Mouse (Mus musculus): ENCODE measurements around the gene Ugcg.

The Ugcg gene

DNA sequence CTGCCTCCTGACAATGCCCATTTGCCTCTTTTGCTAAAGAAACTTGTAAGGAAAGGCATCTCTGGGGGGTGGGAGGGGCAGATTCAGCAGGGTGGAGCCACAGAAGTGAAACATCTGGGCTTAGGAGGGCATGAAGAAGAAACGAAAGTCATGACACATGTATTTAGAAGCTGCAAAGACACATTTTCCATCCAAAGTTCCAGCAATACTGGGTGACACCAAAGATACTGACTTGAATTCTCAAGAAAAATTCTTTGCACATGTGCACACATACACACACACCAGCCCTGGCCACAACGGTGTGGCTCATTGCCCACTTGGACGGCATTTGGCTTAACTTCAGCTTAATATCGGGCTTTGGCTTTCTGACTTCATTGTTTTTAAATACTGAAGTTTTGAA lies 35.8 kb downstream of the Ugcg start:
- in situ Hi-C loops (cut with MboI, MseI), result no loop called here

DNA sequence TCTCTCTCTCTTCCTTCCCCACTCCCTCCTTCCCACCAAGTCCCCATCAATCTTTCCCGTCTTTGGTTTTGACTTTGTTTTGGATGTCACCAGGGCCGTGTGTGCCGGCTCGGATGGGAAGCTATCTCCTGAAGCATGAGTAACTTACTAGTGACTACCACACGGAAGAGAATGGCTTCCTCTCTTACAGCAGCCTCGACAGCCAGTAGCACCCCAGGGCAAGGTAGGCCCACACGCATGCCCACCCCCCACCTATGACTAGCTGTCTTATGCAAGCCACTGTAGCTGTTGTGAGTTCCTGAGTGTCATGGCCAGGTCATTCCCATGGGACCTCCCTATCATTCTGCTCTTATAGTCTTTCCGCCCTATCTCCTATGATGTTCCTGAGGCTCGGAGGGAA lies 38.0 kb downstream of the Ugcg start:
- in situ Hi-C loops (cut with MboI, MseI), result no loop called here

DNA sequence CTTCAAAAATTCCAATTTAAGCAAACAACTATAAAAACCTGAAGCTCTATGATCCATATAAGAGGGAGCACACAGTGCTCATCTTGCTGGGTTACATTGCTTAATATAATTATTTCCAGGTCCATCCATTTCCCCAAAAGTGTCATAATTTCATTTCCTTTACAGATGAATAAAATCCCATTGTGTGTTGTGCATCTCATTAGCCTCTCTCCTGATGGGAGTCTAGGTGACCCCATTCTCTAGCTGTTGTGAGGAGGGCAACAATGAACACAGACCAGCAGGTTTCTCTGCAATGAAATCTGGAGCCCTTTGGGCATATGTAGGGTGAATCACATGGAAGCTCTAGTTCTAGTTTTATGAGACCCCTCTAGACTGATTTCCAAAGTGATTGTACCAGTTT lies 39.9 kb downstream of the Ugcg start:
- in situ Hi-C loops (cut with MboI, MseI), result no loop called here

DNA sequence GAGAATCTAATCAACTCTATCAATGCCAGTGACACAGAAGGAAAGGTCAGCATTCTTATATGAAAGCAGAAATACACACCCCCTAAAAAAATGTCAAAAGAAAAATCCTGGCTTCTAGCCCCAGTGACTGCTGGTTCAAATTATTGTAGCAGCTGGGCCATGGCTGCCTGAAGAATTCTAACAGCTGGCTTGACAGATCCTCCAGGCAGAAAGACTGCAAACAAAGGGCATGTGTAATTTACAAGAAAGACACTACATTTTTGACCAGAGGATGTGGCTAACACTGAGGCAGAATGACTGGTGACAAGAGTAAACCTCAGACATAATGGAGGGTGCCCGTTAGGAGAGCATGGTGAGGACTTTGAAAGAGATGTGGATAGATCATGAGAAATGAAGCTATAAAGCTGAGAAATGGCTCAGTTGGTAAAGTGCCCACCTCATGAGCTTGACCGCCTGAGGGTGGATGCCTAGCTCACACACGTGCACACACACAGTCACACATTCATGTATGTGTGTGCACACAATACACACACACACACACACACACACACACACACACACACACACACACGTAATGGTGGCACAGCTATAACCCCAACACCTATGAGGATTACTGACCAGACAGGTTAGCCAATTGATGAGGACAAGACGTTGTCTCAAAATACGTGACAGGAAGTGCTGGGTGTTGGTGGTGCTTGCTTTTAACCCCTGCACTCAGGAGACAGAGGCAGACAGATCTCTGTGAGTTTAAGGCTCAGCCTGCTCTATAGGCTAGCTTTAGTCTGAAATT lies 42.4 kb downstream of the Ugcg start:
- in situ Hi-C loops (cut with MboI, MseI), result no loop called here

DNA sequence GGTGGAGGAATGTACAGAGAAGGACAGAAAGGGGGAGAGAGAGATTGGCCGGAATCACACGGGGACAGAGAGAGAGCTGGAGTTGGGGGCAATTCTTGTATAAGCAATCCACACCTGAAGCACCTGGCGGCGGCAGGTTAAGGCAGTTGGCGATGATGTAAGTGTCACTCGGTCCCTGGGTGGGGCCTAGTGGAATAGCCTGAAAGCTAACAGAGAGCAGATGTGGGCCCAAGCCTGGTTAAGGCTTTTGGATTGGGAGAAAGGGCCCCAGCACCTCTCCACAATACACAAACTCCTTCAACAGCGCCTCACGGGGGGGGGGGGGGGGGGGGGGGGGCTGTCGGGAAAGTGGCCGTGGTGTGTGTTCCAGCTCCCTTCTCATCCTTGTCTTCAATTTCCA lies 45.0 kb downstream of the Ugcg start:
- in situ Hi-C loops (cut with MboI, MseI), result no loop called here

DNA sequence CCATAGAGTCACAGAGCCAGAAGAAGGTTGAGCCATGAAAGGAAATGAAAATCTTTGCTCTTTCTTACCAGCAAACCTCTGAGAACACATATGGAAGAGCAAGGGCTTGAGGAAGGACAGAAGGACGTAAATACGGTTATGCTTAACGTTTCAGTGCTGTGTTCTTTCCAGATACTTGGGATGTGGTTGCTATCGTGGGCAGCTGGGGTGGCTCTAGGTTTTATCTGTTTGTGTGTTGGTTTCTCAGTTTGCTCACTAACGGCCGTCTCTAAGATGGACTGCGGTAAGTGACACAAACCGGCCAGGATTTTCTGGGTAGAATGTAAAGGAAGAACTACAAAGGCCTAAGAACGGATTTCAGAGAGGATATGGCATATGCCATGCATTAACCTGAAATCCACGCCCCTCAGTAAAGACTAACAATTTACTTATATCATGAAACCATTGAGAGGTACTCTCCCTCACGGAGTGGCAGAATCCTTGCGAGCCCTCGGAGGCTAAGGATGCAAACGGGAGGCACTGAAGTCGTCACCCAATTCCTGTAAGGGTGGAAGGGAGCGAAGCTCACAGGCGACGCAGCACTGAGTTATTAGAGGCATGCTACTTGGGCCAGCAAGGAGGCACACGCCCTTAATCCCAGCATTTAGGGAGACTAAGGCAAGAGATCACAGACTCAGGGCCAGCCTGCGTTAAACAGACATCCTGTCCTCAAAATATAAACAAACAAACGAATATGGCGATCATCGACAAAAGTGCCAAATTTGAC lies 45.6 kb downstream of the Ugcg start:
- in situ Hi-C loops (cut with MboI, MseI), result no loop called here

DNA sequence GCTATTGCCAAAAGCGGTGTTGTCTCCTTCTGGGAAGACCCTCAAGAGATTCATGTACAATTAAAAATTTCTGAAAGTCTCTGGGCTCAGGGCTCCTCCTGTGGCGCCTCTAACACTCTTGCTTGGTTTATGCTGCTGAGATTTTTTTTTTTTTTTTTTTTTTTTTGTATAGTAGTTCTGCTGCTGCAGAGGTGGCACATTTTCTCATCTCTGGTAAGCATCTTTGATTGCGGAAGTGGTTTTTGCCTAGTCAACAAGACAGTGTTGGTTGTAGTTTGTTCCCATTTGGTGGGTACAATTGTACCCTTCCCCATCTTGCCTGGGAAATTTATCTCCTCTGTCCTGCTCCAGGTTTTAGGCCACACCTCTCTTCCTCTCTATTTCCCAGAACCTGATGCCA lies 47.3 kb downstream of the Ugcg start:
- in situ Hi-C loops (cut with MboI, MseI), result no loop called here

DNA sequence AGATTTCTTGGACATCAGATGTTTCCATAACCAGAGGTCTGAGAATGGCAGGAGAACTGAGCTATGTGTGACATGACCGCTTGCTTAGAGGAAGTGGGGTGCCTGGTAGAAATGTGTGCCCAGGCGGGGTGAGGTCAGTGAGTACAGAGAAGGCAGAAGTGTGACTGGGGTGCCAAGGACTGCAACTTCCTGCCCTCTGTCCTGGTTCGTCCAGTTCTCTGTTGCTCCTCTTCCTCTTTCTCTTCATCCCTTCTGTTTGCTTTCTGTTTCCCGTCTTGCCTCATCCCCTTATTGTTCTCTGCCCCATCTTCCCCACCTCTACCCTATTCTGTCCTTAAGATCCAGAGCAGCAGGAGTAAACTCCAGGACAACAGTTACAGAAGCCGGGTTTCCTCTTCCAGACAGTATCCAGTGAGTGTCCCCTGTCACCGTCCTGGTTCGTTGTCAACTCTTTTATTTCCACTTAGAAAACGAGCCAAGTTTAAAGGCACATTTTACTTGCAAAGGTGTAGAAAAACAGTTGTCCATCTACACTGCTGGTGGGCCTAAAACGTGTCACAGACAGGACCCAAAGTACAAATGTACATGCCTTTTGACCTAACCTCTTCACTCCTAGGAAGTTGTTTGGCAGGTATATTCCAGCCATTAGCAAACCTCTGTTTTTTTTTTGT lies 49.7 kb downstream of the Ugcg start:
- in situ Hi-C loops (cut with MboI, MseI), result no loop called here

DNA sequence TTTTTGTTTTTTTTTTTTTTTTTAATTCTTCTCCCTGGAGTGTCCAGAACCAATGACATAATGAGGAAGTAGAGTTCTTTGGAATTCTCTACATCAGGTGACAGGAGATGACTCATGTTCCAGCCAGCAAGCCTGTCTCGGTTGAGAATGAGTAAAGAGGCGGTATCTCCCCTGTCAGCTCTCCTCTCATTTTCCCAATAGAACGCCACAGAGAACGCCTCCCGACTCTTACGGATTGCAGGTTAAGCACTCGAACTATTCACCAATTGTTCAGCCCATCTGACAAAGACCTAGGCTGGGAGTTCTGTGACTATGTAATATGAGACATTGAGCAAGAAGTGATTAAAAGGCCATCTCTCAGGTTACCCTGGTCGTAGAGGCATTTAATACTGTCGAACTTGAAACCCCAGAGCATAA lies 50.3 kb downstream of the Ugcg start:
- in situ Hi-C loops (cut with MboI, MseI), result no loop called here

DNA sequence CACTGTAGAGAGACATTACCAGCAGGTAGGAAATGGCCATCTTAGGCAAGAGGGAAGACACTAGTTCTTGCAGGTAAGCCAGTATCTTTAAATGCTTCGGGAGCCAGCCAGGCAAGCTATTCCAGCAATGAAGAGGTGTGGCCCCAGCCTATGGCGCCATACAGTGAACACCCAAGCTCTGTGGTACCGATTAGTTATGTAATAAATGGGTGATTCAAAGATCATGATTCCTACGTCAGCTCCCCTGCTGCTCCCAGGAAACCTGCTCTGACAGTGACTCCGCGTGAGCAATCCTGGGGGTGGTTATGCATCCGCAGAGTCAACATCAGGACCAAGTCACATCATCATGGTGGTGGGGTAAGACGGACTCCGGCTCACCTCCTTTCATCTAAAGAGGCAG lies 51.1 kb downstream of the Ugcg start:
- in situ Hi-C loops (cut with MboI, MseI), result no loop called here

DNA sequence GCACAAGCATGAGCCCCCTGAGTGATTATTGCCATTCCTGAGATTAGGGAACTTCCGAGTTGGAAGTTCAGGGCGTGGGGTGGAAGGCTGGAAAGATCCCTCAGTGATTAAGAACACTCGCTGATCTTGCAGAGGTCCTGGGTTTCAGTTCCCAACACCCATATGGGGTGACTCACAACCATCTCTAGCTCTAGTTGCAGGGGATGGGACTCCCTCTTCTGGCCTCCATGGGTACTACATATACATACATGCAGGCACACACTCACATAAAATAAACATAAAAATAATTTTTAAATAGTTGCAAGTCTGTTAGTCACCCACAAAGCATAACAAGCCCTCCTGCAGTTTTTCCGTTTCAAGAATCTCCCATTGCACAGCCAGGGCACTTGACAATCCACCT lies 52.0 kb downstream of the Ugcg start:
- in situ Hi-C loops (cut with MboI, MseI), result no loop called here

DNA sequence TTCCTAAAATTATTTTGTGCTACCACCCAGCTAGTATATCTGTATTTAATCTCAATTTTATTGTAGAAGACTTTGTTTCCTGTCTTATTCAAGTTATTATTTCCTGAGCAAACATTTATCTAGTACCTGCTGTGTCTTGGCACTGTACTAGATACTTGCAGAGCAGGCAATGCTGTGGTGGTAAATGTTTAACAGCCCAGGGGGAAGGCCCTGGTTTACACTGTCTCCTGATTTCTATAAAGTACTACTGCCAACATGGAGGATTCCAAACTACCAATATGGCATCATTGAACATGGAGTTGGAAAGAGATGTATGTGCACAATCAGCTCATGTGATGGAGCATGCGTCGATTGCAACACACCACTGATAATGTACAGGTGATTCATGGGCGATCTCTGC lies 53.2 kb downstream of the Ugcg start:
- in situ Hi-C loops (cut with MboI, MseI), result no loop called here

DNA sequence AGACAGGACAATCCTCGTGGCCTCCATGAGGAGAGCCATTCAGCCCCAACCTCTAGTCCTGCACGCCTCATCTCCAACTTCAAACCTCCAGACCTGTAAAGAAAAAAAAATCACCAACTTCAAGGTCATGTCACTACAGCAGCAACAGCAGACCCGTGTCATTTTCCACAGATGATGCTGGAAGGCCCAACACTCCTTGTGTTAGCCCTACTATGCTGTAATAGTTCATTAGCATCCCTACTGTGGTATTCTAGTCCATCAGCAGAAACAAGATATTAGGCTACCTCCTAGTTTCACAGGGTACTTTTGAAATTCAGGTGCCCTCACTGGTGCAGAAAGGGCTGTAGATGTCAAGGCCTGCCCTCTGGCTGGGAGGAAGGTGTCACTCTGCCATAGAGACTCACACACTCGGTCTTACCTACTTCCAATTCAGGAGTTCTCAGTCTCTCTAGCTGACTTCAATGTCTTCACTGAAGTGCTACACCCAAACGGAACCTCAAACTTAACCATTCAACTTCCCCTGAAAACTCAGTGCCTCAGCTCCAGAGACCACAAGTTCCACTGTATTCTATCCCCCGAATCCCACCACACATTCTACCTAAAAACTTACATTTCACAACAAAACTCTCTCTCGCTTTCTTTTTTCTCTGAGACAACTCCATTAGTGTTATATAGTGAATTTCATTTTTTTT lies 54.9 kb downstream of the Ugcg start:
- in situ Hi-C loops (cut with MboI, MseI), result no loop called here

DNA sequence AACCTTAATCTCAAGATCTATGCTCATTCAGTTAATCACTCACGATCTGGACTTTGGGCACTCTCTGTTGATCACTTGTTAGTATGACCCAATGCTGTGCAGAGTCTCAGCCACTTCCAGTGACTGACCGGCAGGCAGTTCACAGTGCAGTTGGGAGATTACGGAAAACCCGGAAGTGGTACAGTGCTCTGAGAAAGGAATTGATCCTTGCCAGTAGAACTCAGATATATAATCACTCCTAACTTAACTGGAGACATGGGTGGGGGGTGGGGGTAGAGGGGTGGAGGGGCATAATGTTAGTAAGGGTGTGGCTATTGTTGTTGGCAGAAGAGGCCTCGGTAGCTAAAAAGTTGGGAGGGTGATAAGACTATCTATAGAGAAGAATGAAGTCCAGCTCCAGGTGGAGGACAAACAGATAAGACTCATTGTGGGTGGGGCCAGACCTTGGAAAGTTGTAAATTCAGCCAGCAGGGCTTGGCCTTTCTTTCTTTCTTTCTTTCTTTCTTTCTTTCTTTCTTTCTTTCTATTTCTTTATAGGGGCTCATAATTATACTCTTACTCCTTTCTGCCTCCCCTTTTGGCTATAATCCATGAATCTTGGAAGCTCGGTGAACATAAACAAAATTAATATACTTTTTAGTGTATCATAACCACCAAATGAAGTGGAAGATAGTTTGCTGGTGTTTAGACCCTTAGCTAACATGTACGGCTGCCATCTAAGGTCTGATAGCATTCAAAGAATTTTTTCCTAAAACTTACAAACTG lies 55.9 kb downstream of the Ugcg start:
- in situ Hi-C loops (cut with MboI, MseI), result no loop called here

DNA sequence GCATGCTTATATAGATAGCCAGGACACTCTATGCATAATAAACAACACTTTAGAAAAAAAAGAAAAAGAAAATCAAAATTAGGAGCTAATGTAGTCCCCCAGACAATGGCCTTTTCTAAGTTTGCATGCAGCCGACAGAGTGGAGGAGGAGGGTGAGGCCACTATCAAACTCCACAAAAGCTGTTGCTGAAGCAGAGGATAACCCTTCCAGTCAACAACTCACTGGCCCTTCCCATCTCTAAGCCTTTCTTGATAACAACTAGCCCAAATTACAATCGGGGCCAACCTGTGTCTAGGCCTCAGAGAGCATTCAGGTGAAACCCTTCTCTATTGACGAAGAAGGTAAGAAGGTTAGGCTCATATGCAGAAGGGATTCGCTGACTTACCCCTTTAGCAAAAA lies 56.7 kb downstream of the Ugcg start:
- in situ Hi-C loops (cut with MboI, MseI), result no loop called here

DNA sequence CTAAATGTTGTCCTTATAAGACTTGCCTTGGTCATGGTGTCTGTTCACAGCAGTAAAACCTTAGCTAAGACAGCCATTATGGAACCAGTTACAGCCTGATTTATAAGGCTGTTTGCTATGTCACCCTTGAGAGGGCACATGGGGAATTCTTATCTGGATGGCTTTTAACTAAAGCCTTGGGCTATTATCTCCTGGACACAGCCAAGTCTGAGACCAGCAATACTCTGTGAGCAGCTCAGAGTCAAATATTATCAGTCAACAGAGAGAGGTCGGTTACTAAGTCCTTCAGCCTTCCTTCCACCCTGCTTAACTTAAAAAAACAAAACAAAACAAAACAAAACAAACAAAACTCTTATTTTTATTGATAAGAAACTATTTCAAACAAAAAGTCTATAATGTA lies 58.5 kb downstream of the Ugcg start:
- in situ Hi-C loops (cut with MboI, MseI), result no loop called here

DNA sequence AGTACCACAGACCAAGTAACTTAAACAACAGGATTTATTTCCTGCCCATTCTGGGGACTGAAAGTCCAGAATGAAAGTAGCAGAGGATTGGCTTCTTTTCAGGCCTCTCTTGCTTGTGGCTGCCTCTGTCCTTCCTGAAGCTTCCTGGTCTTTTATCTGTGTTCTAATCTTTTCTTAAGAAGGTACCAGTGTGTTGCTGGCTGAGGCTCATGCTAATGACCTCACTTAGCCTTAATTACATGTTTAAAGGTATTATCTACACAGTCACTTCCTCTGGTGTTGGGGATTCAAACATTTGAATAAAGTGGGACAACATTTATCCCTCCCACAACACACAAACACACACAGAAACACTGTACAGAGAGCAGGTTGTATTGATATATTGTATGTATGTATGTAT lies 59.0 kb downstream of the Ugcg start:
- in situ Hi-C loops (cut with MboI, MseI), result no loop called here

DNA sequence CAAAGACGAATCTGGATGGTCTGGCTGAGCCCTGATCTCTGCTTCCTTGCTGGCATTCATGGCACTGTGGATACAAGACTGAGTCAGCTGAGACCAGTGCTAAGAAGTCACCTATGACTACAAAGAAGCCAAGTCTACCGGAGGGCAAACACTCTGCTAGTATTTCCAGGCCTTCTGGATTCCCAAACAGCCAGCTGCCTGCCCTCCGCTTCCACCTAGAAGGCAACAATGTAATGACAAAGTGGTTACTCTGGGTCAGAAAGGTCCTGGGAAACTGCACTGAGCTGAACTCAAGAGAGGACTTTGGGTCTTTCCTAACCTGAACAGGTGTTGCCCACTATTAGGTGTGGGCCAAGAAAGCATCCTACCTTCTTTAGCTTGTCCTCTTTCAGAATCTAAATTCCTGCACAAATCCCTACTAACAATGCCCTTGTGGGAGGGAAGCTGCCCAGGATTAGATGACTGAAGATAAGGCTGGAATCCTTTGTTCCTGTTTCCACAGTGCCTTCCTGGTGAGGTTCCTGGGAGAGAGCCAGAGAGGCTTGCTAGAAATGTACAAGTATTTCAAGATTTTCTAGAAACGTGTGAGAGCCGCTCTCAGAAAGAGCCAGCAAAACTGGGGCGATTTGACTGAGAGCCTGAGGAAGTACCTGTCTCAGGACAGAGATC lies 63.5 kb downstream of the Ugcg start:
- in situ Hi-C loops (cut with MboI, MseI), result no loop called here

DNA sequence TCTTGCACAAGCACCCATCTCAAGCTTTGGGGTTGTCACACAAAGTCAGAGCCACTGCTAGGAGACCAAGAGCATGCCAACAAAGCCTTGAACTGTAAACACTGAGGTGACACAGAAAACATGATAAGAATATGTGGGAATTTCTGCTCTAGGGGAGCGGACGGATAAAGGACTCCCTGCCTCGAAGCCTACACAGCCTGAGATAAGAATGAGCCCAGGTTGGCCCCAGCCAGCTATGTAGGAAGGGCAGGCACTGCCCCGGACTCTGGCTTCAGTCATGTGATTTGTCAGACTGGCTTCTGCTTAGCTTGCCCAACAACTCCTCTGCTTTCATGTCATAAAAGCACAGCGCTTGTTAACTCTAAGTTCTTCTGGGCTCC lies 64.0 kb downstream of the Ugcg start:
- in situ Hi-C loops (cut with MboI, MseI), result no loop called here

DNA sequence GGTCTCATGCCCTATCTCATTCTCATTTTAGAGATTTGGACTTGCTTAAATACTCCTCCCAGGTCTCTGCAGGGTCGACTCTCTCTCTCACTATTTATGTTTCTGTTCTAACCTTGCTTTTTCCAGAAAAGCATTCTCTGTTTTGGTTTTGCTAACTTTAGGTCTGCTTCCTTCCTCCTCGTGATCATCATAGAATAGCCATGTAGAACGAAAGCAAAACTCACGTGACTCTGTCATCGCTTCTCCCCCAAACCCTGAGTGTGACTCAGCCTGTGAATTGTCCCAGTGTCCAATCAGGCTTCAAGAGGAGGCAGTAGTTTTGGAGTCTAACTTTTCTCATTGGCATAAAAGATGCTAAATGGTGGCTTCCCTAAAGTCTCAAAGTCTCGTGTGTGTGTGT lies 65.3 kb downstream of the Ugcg start:
- in situ Hi-C loops (cut with MboI, MseI), result no loop called here

DNA sequence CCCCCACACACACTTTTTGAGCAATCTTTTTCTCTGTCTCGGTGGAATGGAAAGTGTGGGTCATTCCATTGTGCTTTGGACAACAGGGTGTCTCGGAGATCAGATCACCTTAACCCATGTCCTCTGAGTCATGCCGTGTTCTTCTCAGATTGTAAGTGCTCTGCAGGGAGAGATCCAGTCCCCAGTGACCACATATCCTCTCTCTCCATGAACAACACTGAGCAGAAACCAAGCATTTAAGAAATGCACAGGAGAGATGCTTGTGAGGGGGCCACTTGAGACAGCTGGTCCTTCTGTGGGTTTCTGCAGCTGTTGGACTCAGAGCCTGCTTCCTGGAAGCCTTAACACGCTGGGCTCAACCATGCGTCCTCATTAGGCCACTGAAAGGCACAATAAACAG lies 66.9 kb downstream of the Ugcg start:
- in situ Hi-C loops (cut with MboI, MseI), result no loop called here
